Comparison of ENCODE assay signal across 25 mouse cellular contexts in the genomic region with DNA sequence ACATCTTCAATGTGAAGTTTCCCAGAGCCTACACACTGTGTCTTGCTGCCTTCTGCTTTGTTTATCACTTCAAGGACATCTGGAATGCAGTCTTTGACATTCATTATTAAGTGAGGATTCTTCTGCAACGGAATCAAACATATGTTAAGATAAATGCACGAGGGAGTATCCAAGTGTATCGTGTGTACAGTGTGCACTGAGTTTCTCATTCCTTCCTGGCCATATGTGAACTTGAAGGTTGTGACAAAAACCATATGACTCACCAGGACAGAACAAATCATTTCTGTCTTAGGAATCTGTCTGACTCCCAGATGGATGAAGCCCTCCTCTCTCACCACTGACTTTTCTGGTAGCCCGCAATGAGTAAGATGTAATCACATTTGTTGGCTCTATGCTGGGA. TPM values are rescaled to one million over a fixed set of nuclear protein-coding genes. Genes with fewer than 3 reads are reported as not detected.
DNase-seq lines count a peak whose midpoint lies in the region; ATAC-seq and TF ChIP-seq lines count a peak whose summit lies in the region.
"Had no signal": no experiment of that assay in that cellular context is flagged by ENCODE, and none has a peak within 500 bp of the region (broad histone marks: within the 10 kb centered on the region; RNA-seq: fewer than 3 reads in every experiment).

No protein-coding gene starts in this region.

- DNase-seq in intestine, embryonic 14.5 days (ENCODE audit: low spot score): no peak
- no peak for DNase-seq in stomach, postnatal 0 days (ENCODE audit: low spot score)
- DNase-seq in brain, adult 2 months (ENCODE audit: low read depth, low spot score): peak; percentile 17
- no peak for DNase-seq in embryo, embryonic 9.5 days (ENCODE audit: extremely low spot score)
- no peak for DNase-seq in limb, embryonic 10.5 days (ENCODE audit: low spot score)
- DNase-seq: adrenal gland, postnatal 10 days; cerebellum, adult 11 months; cerebellum, adult 2 months; cerebellum, adult 9-11 months; cerebellum, postnatal 25 days; gastrocnemius, postnatal 36 days; heart, postnatal 10 days; heart, postnatal 36 days had no signal

- no peak overlapping the region for H3K27ac ChIP-seq in intestine, embryonic 14.5 days (ENCODE audit: low read depth)
- no peak overlapping the region for H3K27ac ChIP-seq in intestine, postnatal 0 days (ENCODE audit: low read depth, low read length)
- H3K27ac ChIP-seq in stomach, embryonic 14.5 days (ENCODE audit: low read length): peak overlapping the region; percentile 33; the same call in 1 of the 2 replicates
- no peak overlapping the region for H3K27ac ChIP-seq in stomach, postnatal 0 days (replicated peaks)
- H3K27ac ChIP-seq in stomach, embryonic 16.5 days (ENCODE audit: low read length): no peak overlapping the region
- no peak overlapping the region for H3K27ac ChIP-seq in limb, embryonic 10.5 days
- H3K27ac ChIP-seq: embryonic facial prominence, embryonic 15.5 days; forebrain, embryonic 12.5 days; forebrain, embryonic 15.5 days; heart, embryonic 15.5 days; hindbrain, embryonic 10.5 days; hindbrain, embryonic 13.5 days had no signal

- no peak for TF ChIP-seq EP300 in stomach, postnatal 0 days (optimal IDR thresholded peaks at IDR 0.05)

- H3K4me2 ChIP-seq in intestine, embryonic 14.5 days (ENCODE audit: low read length): no peak overlapping the region
- no peak overlapping the region for H3K4me2 ChIP-seq in intestine, postnatal 0 days (replicated peaks; ENCODE audit: low read depth)
- no peak overlapping the region for H3K4me2 ChIP-seq in stomach, embryonic 14.5 days (replicated peaks; ENCODE audit: low read depth, low read length)
- H3K4me2 ChIP-seq in stomach, postnatal 0 days (replicated peaks; ENCODE audit: low read depth): no peak overlapping the region
- H3K4me2 ChIP-seq in stomach, embryonic 16.5 days (ENCODE audit: low read depth, low read length): no peak overlapping the region
- H3K4me2 ChIP-seq: embryonic facial prominence, embryonic 15.5 days; forebrain, embryonic 12.5 days; forebrain, embryonic 15.5 days; heart, embryonic 12.5 days; heart, embryonic 15.5 days; hindbrain, embryonic 13.5 days had no signal

- H3K9ac ChIP-seq in intestine, embryonic 14.5 days (ENCODE audit: low read length): no peak overlapping the region
- H3K9ac ChIP-seq in intestine, postnatal 0 days (ENCODE audit: low read depth, low read length): no peak overlapping the region
- no peak overlapping the region for H3K9ac ChIP-seq in stomach, embryonic 14.5 days (replicated peaks; ENCODE audit: low read depth, low read length)
- no peak overlapping the region for H3K9ac ChIP-seq in stomach, postnatal 0 days (ENCODE audit: low read length)
- H3K9ac ChIP-seq in stomach, embryonic 16.5 days (ENCODE audit: low read length): no peak overlapping the region
- H3K9ac ChIP-seq: embryonic facial prominence, embryonic 15.5 days; forebrain, embryonic 12.5 days; forebrain, embryonic 15.5 days; heart, embryonic 12.5 days; heart, embryonic 15.5 days; hindbrain, embryonic 13.5 days had no signal

- no peaks in the 10 kb centered on the region for H3K27me3 ChIP-seq in intestine, embryonic 14.5 days (replicated peaks; ENCODE audit: control insufficient read depth, insufficient read depth, low read length)
- H3K27me3 ChIP-seq in intestine, postnatal 0 days (replicated peaks; ENCODE audit: control insufficient read depth, insufficient read depth, low read length): no peaks in the 10 kb centered on the region
- no peaks in the 10 kb centered on the region for H3K27me3 ChIP-seq in stomach, embryonic 14.5 days (ENCODE audit: control insufficient read depth, insufficient read depth, low read length)
- no peaks in the 10 kb centered on the region for H3K27me3 ChIP-seq in stomach, postnatal 0 days (ENCODE audit: control insufficient read depth, insufficient read depth, low read length)
- H3K27me3 ChIP-seq in stomach, embryonic 16.5 days (ENCODE audit: control insufficient read depth, insufficient read depth, low read length): no peaks in the 10 kb centered on the region
- no peaks in the 10 kb centered on the region for H3K27me3 ChIP-seq in limb, embryonic 10.5 days (ENCODE audit: low read depth, poor library complexity, severe bottlenecking)
- H3K27me3 ChIP-seq: embryonic facial prominence, embryonic 15.5 days; forebrain, embryonic 12.5 days; forebrain, embryonic 15.5 days; heart, embryonic 12.5 days; heart, embryonic 15.5 days; hindbrain, embryonic 13.5 days; Patski had no signal

- no peaks in the 10 kb centered on the region for H3K36me3 ChIP-seq in intestine, embryonic 14.5 days (ENCODE audit: control insufficient read depth, insufficient read depth, low read length)
- no peaks in the 10 kb centered on the region for H3K36me3 ChIP-seq in intestine, postnatal 0 days (ENCODE audit: control insufficient read depth, insufficient read depth)
- H3K36me3 ChIP-seq in stomach, embryonic 14.5 days (ENCODE audit: control insufficient read depth, insufficient read depth, low read length): no peaks in the 10 kb centered on the region
- H3K36me3 ChIP-seq in stomach, postnatal 0 days (ENCODE audit: control insufficient read depth, insufficient read depth, low read length): no peaks in the 10 kb centered on the region
- no peaks in the 10 kb centered on the region for H3K36me3 ChIP-seq in stomach, embryonic 16.5 days (ENCODE audit: control insufficient read depth, insufficient read depth, low read length)
- H3K36me3 ChIP-seq in limb, embryonic 10.5 days: no peaks in the 10 kb centered on the region
- H3K36me3 ChIP-seq: embryonic facial prominence, embryonic 15.5 days; forebrain, embryonic 12.5 days; forebrain, embryonic 15.5 days; heart, embryonic 12.5 days; heart, embryonic 15.5 days; hindbrain, embryonic 10.5 days; hindbrain, embryonic 13.5 days had no signal

- no peak for TF ChIP-seq CTCF in intestine, postnatal 0 days (IDR thresholded peaks at IDR 0.05; ENCODE audit: low read depth)
- no peak for TF ChIP-seq CTCF in stomach, postnatal 0 days (IDR thresholded peaks at IDR 0.05; ENCODE audit: low read depth)

- 35% methylated on average over 4 of the region's 4 CpGs for WGBS in intestine, embryonic 14.5 days
- 60% methylated on average over 4 of the region's 4 CpGs for WGBS in intestine, postnatal 0 days
- WGBS in stomach, embryonic 14.5 days: 40% methylated on average over 4 of the region's 4 CpGs
- 63% methylated on average over 4 of the region's 4 CpGs for WGBS in stomach, postnatal 0 days
- 45% methylated on average over 4 of the region's 4 CpGs for WGBS in stomach, embryonic 16.5 days
- WGBS in limb, embryonic 10.5 days: 89% methylated on average over 4 of the region's 4 CpGs

- ATAC-seq in intestine, embryonic 14.5 days (replicated peaks; ENCODE audit: low FRiP score, low TSS enrichment, low read depth): 0 out of 2 replicates have a peak, but pooled peaks have one; percentile 50
- no peak for ATAC-seq in intestine, postnatal 0 days
- ATAC-seq in stomach, embryonic 14.5 days (ENCODE audit: insufficient number of reproducible peaks, insufficient read depth, low FRiP score, low read depth): peak; percentile 56; the same call in 1 of the 2 replicates
- no peak for ATAC-seq in stomach, postnatal 0 days (ENCODE audit: low FRiP score, low TSS enrichment)
- peak; percentile 64; the same call in 1 of the 2 replicates for ATAC-seq in stomach, embryonic 16.5 days (ENCODE audit: insufficient read depth, low FRiP score)
- ATAC-seq: forebrain, embryonic 15.5 days; hindbrain, embryonic 16.5 days; Patski had no signal

- H3K4me1 ChIP-seq in intestine, embryonic 14.5 days (replicated peaks; ENCODE audit: control insufficient read depth, insufficient read depth, low read length): no peaks in the 10 kb centered on the region
- no peaks in the 10 kb centered on the region for H3K4me1 ChIP-seq in intestine, postnatal 0 days (replicated peaks; ENCODE audit: control insufficient read depth, insufficient read depth, low read length)
- 0 out of 2 replicates have a peak, but pooled peaks cover 2% of the 10 kb centered on the region for H3K4me1 ChIP-seq in stomach, embryonic 14.5 days (ENCODE audit: control insufficient read depth, insufficient read depth, low read length)
- H3K4me1 ChIP-seq in stomach, postnatal 0 days (replicated peaks; ENCODE audit: control insufficient read depth, insufficient read depth): no peaks in the 10 kb centered on the region
- no peaks in the 10 kb centered on the region for H3K4me1 ChIP-seq in stomach, embryonic 16.5 days (ENCODE audit: control insufficient read depth, insufficient read depth, low read length)
- H3K4me1 ChIP-seq in limb, embryonic 10.5 days: no peaks in the 10 kb centered on the region
- H3K4me1 ChIP-seq: embryonic facial prominence, embryonic 15.5 days; forebrain, embryonic 12.5 days; forebrain, embryonic 15.5 days; heart, embryonic 12.5 days; heart, embryonic 15.5 days; hindbrain, embryonic 10.5 days; hindbrain, embryonic 13.5 days had no signal

- H3K9me3 ChIP-seq in intestine, embryonic 14.5 days (ENCODE audit: control insufficient read depth, low read length): no peaks in the 10 kb centered on the region
- no peaks in the 10 kb centered on the region; the same call in 1 of the 2 replicates for H3K9me3 ChIP-seq in intestine, postnatal 0 days (ENCODE audit: control insufficient read depth)
- H3K9me3 ChIP-seq in stomach, embryonic 14.5 days (ENCODE audit: control insufficient read depth, low read depth, low read length): peaks cover 4% of the 10 kb centered on the region; the same call in 1 of the 2 replicates
- H3K9me3 ChIP-seq in stomach, postnatal 0 days (ENCODE audit: control insufficient read depth, low read length): no peaks in the 10 kb centered on the region
- no peaks in the 10 kb centered on the region; the same call in 1 of the 2 replicates for H3K9me3 ChIP-seq in stomach, embryonic 16.5 days (replicated peaks; ENCODE audit: control insufficient read depth, low read length)
- no peaks in the 10 kb centered on the region for H3K9me3 ChIP-seq in limb, embryonic 10.5 days (replicated peaks)
- H3K9me3 ChIP-seq: embryonic facial prominence, embryonic 15.5 days; forebrain, embryonic 12.5 days; heart, embryonic 15.5 days had no signal

- no peak overlapping the region for H3K4me3 ChIP-seq in intestine, embryonic 14.5 days (ENCODE audit: low read depth, low read length)
- H3K4me3 ChIP-seq in intestine, postnatal 0 days (ENCODE audit: low read depth, low read length): no peak overlapping the region
- H3K4me3 ChIP-seq in stomach, embryonic 14.5 days (ENCODE audit: low read depth, low read length): no peak overlapping the region
- no peak overlapping the region for H3K4me3 ChIP-seq in stomach, postnatal 0 days (ENCODE audit: low read depth, low read length)
- H3K4me3 ChIP-seq in stomach, embryonic 16.5 days (replicated peaks; ENCODE audit: low read length): no peak overlapping the region
- no peak overlapping the region for H3K4me3 ChIP-seq in limb, embryonic 10.5 days
- H3K4me3 ChIP-seq: embryonic facial prominence, embryonic 15.5 days; forebrain, embryonic 12.5 days; forebrain, embryonic 15.5 days; heart, embryonic 12.5 days; heart, embryonic 15.5 days; hindbrain, embryonic 10.5 days; hindbrain, embryonic 13.5 days had no signal

RNA-seq across cellular contexts. Expression of gene Osmr, which starts 59.0 kb away (rescaled TPM):
- 0.99 and 1.6 TPM in 2 replicates for polyA plus RNA-seq in intestine, embryonic 14.5 days (2014; fragmentation: Nextera tagmentation; extraction: Ambion mirVana)
- 2.4 and 2.8 TPM in 2 replicates for polyA plus RNA-seq in intestine, postnatal 0 days (2015; fragmentation: Nextera tagmentation; extraction: Ambion mirVana)
- 1.1 and 2.0 TPM in 2 replicates for polyA plus RNA-seq in stomach, embryonic 14.5 days (2014; fragmentation: Nextera tagmentation; extraction: Ambion mirVana)
- 1.7 and 2.5 TPM in 2 replicates for polyA plus RNA-seq in stomach, postnatal 0 days (2015; fragmentation: Nextera tagmentation; extraction: Ambion mirVana)
- polyA plus RNA-seq in stomach, embryonic 16.5 days (2015; fragmentation: Nextera tagmentation; extraction: Ambion mirVana): 2.2 and 2.5 TPM in 2 replicates
- polyA plus RNA-seq in limb, embryonic 10.5 days (2016; fragmentation: Nextera tagmentation; extraction: Ambion mirVana): 0.26 and 0.31 TPM in 2 replicates

Comparison
In these comparisons a context has a peak if more than half of its experiments do, and no peak if none do; other contexts are left out.
1. ATAC-seq: peak in intestine, embryonic 14.5 days (single experiment), stomach, embryonic 14.5 days (single experiment) and stomach, embryonic 16.5 days (single experiment); none in intestine, postnatal 0 days (single experiment) and stomach, postnatal 0 days (single experiment).